Mouse (Mus musculus) kidney, postnatal 4 days (tissue): Measurements from ENCODE around the gene Aldh2.
"Not testable (repeated sequence)": the region's sequence is repeated elsewhere in the genome, so short reads cannot be mapped to it uniquely, and the experiment has no call there.

Source experiments
- DNase-seq, 2 experiments: peaks; one replicate each; pipeline ENCODE4 v3.0.0; 2021; ENCODE audit warnings: mixed read lengths in 2 of 2

The Aldh2 gene

DNA sequence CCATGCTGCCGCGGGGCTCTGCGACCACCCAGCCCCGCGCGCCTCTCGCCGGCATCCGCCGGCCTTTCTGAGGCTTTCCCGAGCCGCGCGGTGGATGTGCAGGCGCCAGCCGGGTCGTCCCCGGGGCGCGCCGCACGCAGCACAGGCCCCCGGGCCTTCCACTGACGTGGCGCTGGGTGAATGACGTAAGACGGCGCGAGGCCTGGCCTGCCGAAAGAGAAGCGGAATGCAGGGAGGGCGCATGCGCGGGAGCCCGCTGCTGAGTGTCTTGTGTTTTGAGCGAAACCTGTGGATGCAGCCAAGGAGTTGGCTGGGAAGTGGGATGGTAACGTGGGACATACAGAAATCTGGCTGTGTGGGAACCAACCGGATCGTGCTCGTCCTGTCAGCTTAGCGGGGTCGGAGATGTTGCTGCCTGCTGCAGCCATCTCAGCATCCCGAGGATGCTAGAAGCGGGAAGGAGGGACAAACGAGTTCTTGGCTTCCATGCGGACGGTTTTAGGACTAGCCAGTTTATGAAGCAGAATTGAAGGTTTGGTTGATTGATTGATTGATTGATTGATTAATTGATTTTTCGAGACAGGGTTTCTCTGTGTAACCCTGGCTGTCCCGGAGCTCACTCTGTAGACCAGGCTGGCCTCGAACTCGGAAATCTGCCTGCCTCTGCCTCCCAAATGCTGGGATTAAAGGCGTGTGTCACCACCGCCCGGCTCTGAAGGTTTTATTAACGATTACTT lies 47.7 kb downstream of the Aldh2 start, which contains the start of gene Mapkapk5:
Gene Mapkapk5 (minus strand): TSS at position 113 of the 737 bp plus-strand sequence.
- peak; percentile 98 to 99 for DNase-seq

DNA sequence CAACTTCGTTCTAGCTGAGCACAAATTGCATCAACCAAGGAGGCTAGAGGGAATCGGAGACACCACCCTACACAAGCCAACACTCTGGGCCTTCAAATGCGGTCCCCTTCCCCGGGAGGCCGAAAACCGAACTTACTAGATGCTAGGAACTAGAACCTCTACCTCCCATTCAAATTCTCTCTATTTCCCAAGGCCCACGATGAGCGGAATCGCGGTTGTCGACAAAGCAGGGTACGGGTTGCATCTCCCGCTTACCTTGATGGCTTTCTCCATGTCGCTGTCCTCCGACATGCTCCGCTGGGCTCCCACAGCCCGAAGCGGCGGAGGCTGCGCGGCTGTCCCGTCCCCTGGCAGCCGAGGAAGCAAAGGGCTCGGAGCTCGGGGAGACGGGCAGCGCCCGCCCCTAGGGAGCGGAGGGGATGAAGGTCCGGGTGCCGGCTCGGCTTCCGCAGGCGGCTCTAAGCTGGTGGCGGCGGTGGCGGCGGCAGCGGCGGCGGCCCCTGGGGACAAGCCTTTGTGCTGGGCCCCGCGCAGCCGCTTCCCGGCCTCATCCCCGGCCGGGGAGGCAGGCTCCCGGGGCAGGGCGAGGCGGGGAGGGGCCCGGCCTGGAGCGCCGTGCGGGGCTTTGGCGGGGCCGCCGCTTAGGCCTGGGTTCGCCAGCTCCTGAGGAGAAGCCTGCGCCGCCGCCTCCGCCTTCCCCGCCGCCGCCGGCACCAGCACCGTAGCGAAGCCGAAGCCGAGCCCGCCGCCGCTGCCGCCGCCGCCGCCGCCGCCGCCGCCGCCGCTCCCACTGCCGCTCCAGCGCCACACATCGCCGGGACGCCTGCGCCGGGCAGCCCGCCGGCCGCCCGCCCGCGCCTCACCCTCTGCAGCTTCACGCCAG lies 48.5 kb downstream of the Aldh2 start, which contains the start of the genes Adam1a and Gm42878:
Gene Adam1a (minus strand): TSS at position 573 of the 883 bp plus-strand sequence.
Gene Gm42878 (minus strand): TSS at position 573 of the 883 bp plus-strand sequence.
- peak; percentile 50 to 69 for DNase-seq

GRCm38 (mm10) chr5:121543370-121543769 lies 50.3 kb downstream of the Aldh2 start:
- DNase-seq = no peak

DNA sequence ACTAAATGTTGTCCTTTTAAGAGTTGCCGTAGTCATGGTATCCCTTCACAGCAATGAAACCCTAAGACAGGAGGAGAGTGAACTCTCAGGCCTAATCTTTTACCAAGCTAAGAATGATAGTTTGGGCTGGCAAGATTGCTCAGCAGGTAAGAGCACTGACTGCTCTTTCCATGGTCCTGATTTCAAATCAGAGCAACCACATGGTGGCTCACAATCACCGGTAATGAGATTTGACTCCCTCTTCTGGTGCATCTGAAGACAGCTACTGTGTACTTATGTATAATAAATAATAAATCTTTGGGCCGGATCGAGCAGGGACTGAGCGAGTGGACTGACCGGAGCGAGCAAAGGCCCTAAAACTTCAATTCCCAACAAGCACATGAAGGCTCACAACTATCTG lies 52.4 kb downstream of the Aldh2 start:
- no peak for DNase-seq

DNA sequence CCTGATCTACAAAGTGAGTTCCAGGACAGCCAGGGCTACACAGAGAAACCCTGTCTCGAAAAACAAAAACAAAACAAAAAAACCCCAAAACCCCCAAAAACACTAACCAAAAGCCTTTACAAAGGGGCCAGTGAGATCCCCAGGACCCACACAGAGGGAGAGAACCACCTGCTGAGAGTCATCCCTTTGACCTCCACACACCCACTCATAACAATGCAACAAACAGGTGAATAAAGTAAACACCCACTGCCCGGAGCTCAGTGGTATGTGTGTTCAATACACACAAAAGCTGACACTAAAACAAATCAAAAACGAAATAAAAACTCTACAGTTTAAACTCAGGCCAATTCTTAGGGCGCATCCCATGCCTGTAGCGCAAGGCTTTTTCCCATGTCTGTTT lies 53.6 kb downstream of the Aldh2 start:
- DNase-seq = no peak

- DNase-seq = no peak
These were observed 56.0 kb downstream of the Aldh2 start for GRCm38 (mm10) chr5:121537588-121537987.

GRCm38 (mm10) chr5:121536921-121537555 lies 56.6 kb downstream of the Aldh2 start:
- DNase-seq = no peak

GRCm38 (mm10) chr5:121535116-121535515 lies 58.5 kb downstream of the Aldh2 start:
- DNase-seq = no peak

DNA sequence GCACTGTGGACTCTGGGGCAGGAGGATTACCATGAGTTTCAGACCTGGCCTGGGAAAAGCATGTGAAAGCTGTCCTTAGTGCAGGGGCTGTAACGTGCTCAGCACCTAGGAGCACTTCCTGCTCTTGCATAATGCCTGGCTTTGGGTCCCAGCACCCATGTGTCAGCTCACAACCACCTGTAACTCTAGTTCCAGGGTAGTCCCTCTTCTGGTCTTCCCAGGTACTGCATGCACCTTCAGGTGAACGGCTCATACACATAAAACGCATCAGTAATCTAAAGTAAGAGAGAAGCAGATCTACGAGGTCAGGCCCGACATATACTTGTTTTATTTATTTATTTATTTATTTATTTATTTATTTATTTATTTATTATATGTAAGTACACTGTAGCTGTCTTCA lies 59.1 kb downstream of the Aldh2 start:
- peak in 1 of 2 experiments; percentile 25 for DNase-seq

- DNase-seq = no peak
These were observed 66.7 kb downstream of the Aldh2 start for GRCm38 (mm10) chr5:121526961-121527360.

DNA sequence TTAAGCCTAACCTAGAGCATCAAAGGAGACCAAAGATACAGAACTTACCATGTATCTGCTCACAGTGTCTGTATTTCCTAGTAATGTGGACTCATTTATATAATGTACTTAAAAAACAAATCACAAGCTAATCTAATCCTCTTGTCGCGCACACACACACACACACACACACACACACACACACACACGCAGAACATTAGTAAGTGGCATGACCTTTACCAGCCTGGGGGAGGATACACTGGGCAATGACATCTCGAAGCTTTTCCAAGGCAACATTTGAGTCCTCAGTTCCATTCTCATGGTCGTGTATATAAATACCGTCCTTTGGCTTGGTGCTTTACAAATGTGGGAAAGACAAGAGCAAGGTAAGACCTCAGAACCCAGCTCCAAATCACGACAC lies 67.1 kb downstream of the Aldh2 start:
- no peak for DNase-seq

GRCm38 (mm10) chr5:121525774-121526450 lies 67.7 kb downstream of the Aldh2 start:
- DNase-seq = no peak

- not testable (repeated sequence) for DNase-seq
These were observed 73.9 kb downstream of the Aldh2 start for GRCm38 (mm10) chr5:121519758-121520157.

DNA sequence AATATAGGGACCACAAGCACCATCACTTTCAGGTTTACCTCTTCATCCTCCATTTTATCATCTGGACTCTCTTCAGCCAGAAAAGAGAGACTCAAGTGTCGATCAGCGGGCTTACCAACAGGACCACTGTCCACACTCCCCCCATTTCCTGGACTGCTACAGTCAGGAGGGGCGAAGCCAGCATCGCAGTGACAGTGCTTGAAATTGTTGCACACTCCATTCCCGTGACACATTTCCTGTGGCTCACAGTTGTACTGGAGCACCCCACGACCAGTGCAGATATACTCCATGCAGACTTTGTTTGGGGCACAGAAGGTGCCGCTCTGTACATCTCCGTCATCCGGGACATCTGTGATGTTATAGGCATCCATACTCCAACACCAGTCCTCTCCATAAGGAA lies 74.6 kb downstream of the Aldh2 start:
- DNase-seq = no peak
